Mouse (Mus musculus): Measurements from ENCODE around the gene Gm49450. TPM values are rescaled to one million over a fixed set of nuclear protein-coding genes. Genes with fewer than 3 reads are reported as not detected.
A peak's percentile ranks its signal among the peaks of the same experiment; 100 is the strongest.
"Not testable (repeated sequence)": the region's sequence is repeated elsewhere in the genome, so short reads cannot be mapped to it uniquely, and the experiment has no call there.

Gm49450 gene
- polyA plus RNA-seq, 1 experiment: 183 TPM

- TF ChIP-seq POLR2A (IDR thresholded peaks at IDR 0.05; ENCODE audit: borderline replicate concordance, extremely low read depth, insufficient read depth, insufficient read length, poor library complexity, severe bottlenecking) (no peak), CTCF (IDR thresholded peaks at IDR 0.05; ENCODE audit: borderline replicate concordance, extremely low read depth, insufficient read depth, insufficient read length) (no peak)
- no peak for DNase-seq (ENCODE audit: low read depth)
These were observed 3.8 kb downstream of the Gm49450 start for GRCm38 (mm10) chr15:98949607-98949892.

- DNase-seq (ENCODE audit: low read depth): peak; percentile 62
These were observed 4.3 kb downstream of the Gm49450 start for GRCm38 (mm10) chr15:98948857-98949606.

GRCm38 (mm10) chr15:98948382-98948781, 5.0 kb downstream of the Gm49450 start:
- DNase-seq (ENCODE audit: low read depth): no peak
- TF ChIP-seq POLR2A (IDR thresholded peaks at IDR 0.05; ENCODE audit: borderline replicate concordance, extremely low read depth, insufficient read depth, insufficient read length, poor library complexity, severe bottlenecking): 0 out of 2 replicates have a peak, but pooled peaks have one; percentile 4
- TF ChIP-seq CTCF (IDR thresholded peaks at IDR 0.05; ENCODE audit: borderline replicate concordance, extremely low read depth, insufficient read depth, insufficient read length): no peak

More at GRCm38 (mm10) chr15:98948857-98949606, 4.3 kb downstream of the Gm49450 start:
- TF ChIP-seq CTCF (IDR thresholded peaks at IDR 0.05; ENCODE audit: borderline replicate concordance, extremely low read depth, insufficient read depth, insufficient read length): no peak
- TF ChIP-seq POLR2A (IDR thresholded peaks at IDR 0.05; ENCODE audit: borderline replicate concordance, extremely low read depth, insufficient read depth, insufficient read length, poor library complexity, severe bottlenecking): 0 out of 2 replicates have a peak, but pooled peaks have one; percentile 4

GRCm38 (mm10) chr15:98947884-98948283, 5.5 kb downstream of the Gm49450 start:
- no peak for TF ChIP-seq CTCF (IDR thresholded peaks at IDR 0.05; ENCODE audit: borderline replicate concordance, extremely low read depth, insufficient read depth, insufficient read length)
- TF ChIP-seq POLR2A (IDR thresholded peaks at IDR 0.05; ENCODE audit: borderline replicate concordance, extremely low read depth, insufficient read depth, insufficient read length, poor library complexity, severe bottlenecking): no peak
- DNase-seq (ENCODE audit: low read depth): no peak

- no peak for DNase-seq (ENCODE audit: low read depth)
- TF ChIP-seq POLR2A (IDR thresholded peaks at IDR 0.05; ENCODE audit: borderline replicate concordance, extremely low read depth, insufficient read depth, insufficient read length, poor library complexity, severe bottlenecking) (no peak), CTCF (IDR thresholded peaks at IDR 0.05; ENCODE audit: borderline replicate concordance, extremely low read depth, insufficient read depth, insufficient read length) (no peak)
These were observed 10.2 kb downstream of the Gm49450 start for GRCm38 (mm10) chr15:98943133-98943532.

GRCm38 (mm10) chr15:98942081-98942480, 11.3 kb downstream of the Gm49450 start:
- no peak for DNase-seq (ENCODE audit: low read depth)
- TF ChIP-seq POLR2A (IDR thresholded peaks at IDR 0.05; ENCODE audit: borderline replicate concordance, extremely low read depth, insufficient read depth, insufficient read length, poor library complexity, severe bottlenecking): no peak
- no peak for TF ChIP-seq CTCF (IDR thresholded peaks at IDR 0.05; ENCODE audit: borderline replicate concordance, extremely low read depth, insufficient read depth, insufficient read length)

- no peak for DNase-seq (ENCODE audit: low read depth)
- no peak for TF ChIP-seq CTCF (IDR thresholded peaks at IDR 0.05; ENCODE audit: borderline replicate concordance, extremely low read depth, insufficient read depth, insufficient read length)
These were observed 11.8 kb downstream of the Gm49450 start for GRCm38 (mm10) chr15:98941539-98941938.

GRCm38 (mm10) chr15:98940816-98941215, 12.5 kb downstream of the Gm49450 start:
- TF ChIP-seq POLR2A (IDR thresholded peaks at IDR 0.05; ENCODE audit: borderline replicate concordance, extremely low read depth, insufficient read depth, insufficient read length, poor library complexity, severe bottlenecking): no peak
- peak; percentile 71 for DNase-seq (ENCODE audit: low read depth)

GRCm38 (mm10) chr15:98934217-98934839, 19.0 kb downstream of the Gm49450 start, which contains the start of gene Tuba1b:
Gene Tuba1b, minus strand, starts transcription at chr15:98934565.
- TF ChIP-seq CTCF (IDR thresholded peaks at IDR 0.05; ENCODE audit: borderline replicate concordance, extremely low read depth, insufficient read depth, insufficient read length): no peak
- peak; percentile 51; the same call in 1 of the 2 replicates for TF ChIP-seq POLR2A (IDR thresholded peaks at IDR 0.05; ENCODE audit: borderline replicate concordance, extremely low read depth, insufficient read depth, insufficient read length, poor library complexity, severe bottlenecking)

GRCm38 (mm10) chr15:98933833-98934216, 19.5 kb downstream of the Gm49450 start:
- peak; percentile 99 for DNase-seq (ENCODE audit: low read depth)
- no peak for TF ChIP-seq CTCF (IDR thresholded peaks at IDR 0.05; ENCODE audit: borderline replicate concordance, extremely low read depth, insufficient read depth, insufficient read length)
- no peak for TF ChIP-seq POLR2A (IDR thresholded peaks at IDR 0.05; ENCODE audit: borderline replicate concordance, extremely low read depth, insufficient read depth, insufficient read length, poor library complexity, severe bottlenecking)

More at GRCm38 (mm10) chr15:98934217-98934839, 19.0 kb downstream of the Gm49450 start, which contains the start of gene Tuba1b:
- peak; percentile 96 for DNase-seq (ENCODE audit: low read depth)

- not testable (repeated sequence) for DNase-seq (ENCODE audit: low read depth)
These were observed 20.2 kb downstream of the Gm49450 start for GRCm38 (mm10) chr15:98933004-98933671.

GRCm38 (mm10) chr15:98930998-98931397, 22.4 kb downstream of the Gm49450 start:
- TF ChIP-seq CTCF (IDR thresholded peaks at IDR 0.05; ENCODE audit: borderline replicate concordance, extremely low read depth, insufficient read depth, insufficient read length) (no peak), POLR2A (IDR thresholded peaks at IDR 0.05; ENCODE audit: borderline replicate concordance, extremely low read depth, insufficient read depth, insufficient read length, poor library complexity, severe bottlenecking) (no peak)
- DNase-seq (ENCODE audit: low read depth): no peak

Measured in brain, embryonic 14.5 days (tissue).